Mouse (Mus musculus): ENCODE measurements around the gene Eml4.

- TF ChIP-seq CTCF (IDR thresholded peaks at IDR 0.05; ENCODE audit: control insufficient read depth, insufficient read depth, insufficient replicate concordance, low read depth, low read length) (no peak), POLR2A (IDR thresholded peaks at IDR 0.05; ENCODE audit: control insufficient read depth, low read depth, low read length) (no peak)
Observed at GRCm38 (mm10) chr17:83311806-83312205, 38.9 kb upstream of the Eml4 start.

Data from testis, adult 2 months (tissue).